ENCODE assay signal across 15 mouse cellular contexts in the genomic region with DNA sequence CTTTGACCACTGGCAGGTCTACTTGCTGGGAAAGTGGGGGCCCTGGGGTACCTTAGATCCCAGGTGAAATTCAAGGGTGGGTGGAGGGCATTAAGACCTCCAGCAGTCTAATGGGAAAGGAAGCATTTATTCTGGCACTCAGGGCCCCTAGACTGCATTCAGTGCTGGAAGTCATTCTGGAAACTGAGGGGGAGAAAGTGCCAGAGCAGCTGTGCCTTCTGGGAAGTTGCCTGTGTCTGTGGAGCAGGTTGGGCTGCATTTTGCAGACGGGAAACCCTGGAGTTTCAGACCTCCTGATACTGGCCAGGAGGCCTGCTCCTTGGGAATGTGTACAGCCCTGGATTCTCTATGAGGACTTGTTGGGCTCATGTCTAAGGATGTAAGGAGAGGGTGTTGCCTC.
DNase-seq lines count a peak whose midpoint lies in the region; ATAC-seq and TF ChIP-seq lines count a peak whose summit lies in the region.
"Had no signal": no experiment of that assay in that cellular context is flagged by ENCODE, and none has a peak within 500 bp of the region (broad histone marks: within the 10 kb centered on the region; RNA-seq: fewer than 3 reads in every experiment).

No protein-coding gene starts in this region.

- DNase-seq in forebrain, embryonic 10.5 days (ENCODE audit: extremely low spot score, low spot score) = no peak
- DNase-seq in forebrain, embryonic 11.5 days (ENCODE audit: low spot score) = no peak
- no peak for DNase-seq in left cerebral cortex, adult 2 months (ENCODE audit: extremely low spot score in 1 of 2, low spot score in 2 of 2)
- DNase-seq in left cerebral cortex, adult 18-20 months (ENCODE audit: low spot score in 2 of 2) = no peak
- DNase-seq in forebrain, postnatal 0 days = no peak
- no peak for DNase-seq in kidney, adult 18-20 months
- DNase-seq in urinary bladder, postnatal 36 days (ENCODE audit: low spot score in 2 of 2) = no peak
- DNase-seq: cerebellum, adult 2 months; right cerebral cortex, postnatal 4 days; thymus, adult 2 months had no signal

- ATAC-seq in forebrain, embryonic 11.5 days (replicated peaks; ENCODE audit: low FRiP score) = no peak
- ATAC-seq in forebrain, postnatal 0 days = no peak
- no peak for ATAC-seq in neural tube, embryonic 14.5 days (ENCODE audit: low read depth)

- H3K4me2 ChIP-seq in forebrain, embryonic 11.5 days (ENCODE audit: low read depth, low read length, severe bottlenecking) = no peak overlapping the region
- H3K4me2 ChIP-seq in forebrain, postnatal 0 days (ENCODE audit: low read depth) = no peak overlapping the region
- no peak overlapping the region for H3K4me2 ChIP-seq in neural tube, embryonic 14.5 days (ENCODE audit: low read depth, low read length)
- H3K4me2 ChIP-seq: heart, embryonic 11.5 days had no signal

- peaks cover 4% of the 10 kb centered on the region; the same call in 1 of the 2 replicates for H3K4me1 ChIP-seq in forebrain, embryonic 10.5 days
- no peaks in the 10 kb centered on the region for H3K4me1 ChIP-seq in forebrain, embryonic 11.5 days (replicated peaks; ENCODE audit: control insufficient read depth, insufficient read depth, low read length)
- H3K4me1 ChIP-seq in forebrain, postnatal 0 days (ENCODE audit: insufficient read depth) = peaks cover 6% of the 10 kb centered on the region; the same call in 1 of the 2 replicates
- H3K4me1 ChIP-seq in neural tube, embryonic 14.5 days (ENCODE audit: control insufficient read depth, insufficient read depth, low read length) = peaks cover 42% of the 10 kb centered on the region

- intact Hi-C loops in left cerebral cortex, adult 2 months (cut with DNase I) = no loop called here

- TF ChIP-seq CTCF in left cerebral cortex, adult 2 months (IDR thresholded peaks at IDR 0.05) = no peak
- TF ChIP-seq CTCF in forebrain, postnatal 0 days (IDR thresholded peaks at IDR 0.05; ENCODE audit: low read depth) = no peak

- no peak overlapping the region for H3K9ac ChIP-seq in forebrain, embryonic 11.5 days (ENCODE audit: low read length)
- 0 out of 2 replicates have a peak overlapping the region, but pooled peaks have one; percentile 1 for H3K9ac ChIP-seq in forebrain, postnatal 0 days
- no peak overlapping the region for H3K9ac ChIP-seq in neural tube, embryonic 14.5 days (replicated peaks; ENCODE audit: low read depth, low read length)
- H3K9ac ChIP-seq: liver, embryonic 14.5 days had no signal

- peak overlapping the region; percentile 62; the same call in 1 of the 2 replicates for H3K27ac ChIP-seq in forebrain, embryonic 10.5 days
- no peak overlapping the region for H3K27ac ChIP-seq in forebrain, embryonic 11.5 days (ENCODE audit: low read depth, low read length)
- H3K27ac ChIP-seq in left cerebral cortex, adult 2 months = peak overlapping the region; percentile 40
- no peak overlapping the region for H3K27ac ChIP-seq in forebrain, postnatal 0 days (ENCODE audit: low read depth, low read length)
- peak overlapping the region; percentile 58 for H3K27ac ChIP-seq in neural tube, embryonic 14.5 days (ENCODE audit: low read depth, low read length)
- H3K27ac ChIP-seq: kidney, postnatal 0 days; liver, embryonic 14.5 days had no signal

- no peaks in the 10 kb centered on the region for H3K27me3 ChIP-seq in forebrain, embryonic 10.5 days (ENCODE audit: poor library complexity, severe bottlenecking)
- H3K27me3 ChIP-seq in forebrain, embryonic 11.5 days (ENCODE audit: control insufficient read depth, insufficient read depth, low read length) = no peaks in the 10 kb centered on the region
- no peaks in the 10 kb centered on the region for H3K27me3 ChIP-seq in forebrain, postnatal 0 days (ENCODE audit: insufficient read depth, low read length)
- no peaks in the 10 kb centered on the region for H3K27me3 ChIP-seq in neural tube, embryonic 14.5 days (ENCODE audit: control insufficient read depth, insufficient read depth, low read length)
- H3K27me3 ChIP-seq: CH12.LX had no signal

- no peaks in the 10 kb centered on the region for H3K9me3 ChIP-seq in forebrain, embryonic 10.5 days
- no peaks in the 10 kb centered on the region for H3K9me3 ChIP-seq in forebrain, embryonic 11.5 days (ENCODE audit: control insufficient read depth, low read length)
- no peaks in the 10 kb centered on the region for H3K9me3 ChIP-seq in forebrain, postnatal 0 days (ENCODE audit: low read length)
- H3K9me3 ChIP-seq in neural tube, embryonic 14.5 days (ENCODE audit: control insufficient read depth, low read length) = no peaks in the 10 kb centered on the region

- H3K36me3 ChIP-seq in forebrain, embryonic 10.5 days (replicated peaks) = peaks cover 8% of the 10 kb centered on the region; the same call in 1 of the 2 replicates
- no peaks in the 10 kb centered on the region for H3K36me3 ChIP-seq in forebrain, embryonic 11.5 days (ENCODE audit: control insufficient read depth, insufficient read depth, low read length)
- H3K36me3 ChIP-seq in forebrain, postnatal 0 days (ENCODE audit: insufficient read depth) = peaks cover 16% of the 10 kb centered on the region
- H3K36me3 ChIP-seq in neural tube, embryonic 14.5 days (ENCODE audit: control insufficient read depth, insufficient read depth, low read length) = no peaks in the 10 kb centered on the region

- no peak overlapping the region for H3K4me3 ChIP-seq in forebrain, embryonic 10.5 days
- no peak overlapping the region for H3K4me3 ChIP-seq in forebrain, embryonic 11.5 days (ENCODE audit: low read depth, low read length)
- no peak overlapping the region for H3K4me3 ChIP-seq in left cerebral cortex, adult 2 months
- no peak overlapping the region for H3K4me3 ChIP-seq in forebrain, postnatal 0 days (ENCODE audit: low read depth, low read length)
- H3K4me3 ChIP-seq in neural tube, embryonic 14.5 days (ENCODE audit: low read depth, low read length) = no peak overlapping the region

- WGBS in forebrain, embryonic 10.5 days = 71% methylated on average over 1 of the region's 1 CpGs
- WGBS in forebrain, embryonic 11.5 days = 100% methylated on average over 1 of the region's 1 CpGs
- WGBS in forebrain, postnatal 0 days = 50% methylated on average over 1 of the region's 1 CpGs
- 55% methylated on average over 1 of the region's 1 CpGs for WGBS in neural tube, embryonic 14.5 days

Comparison
In these comparisons a context has a peak if more than half of its experiments do, and no peak if none do; other contexts are left out.
1. H3K27ac ChIP-seq: peak in forebrain, embryonic 10.5 days (single experiment), left cerebral cortex, adult 2 months (single experiment) and neural tube, embryonic 14.5 days (single experiment); none in forebrain, embryonic 11.5 days (single experiment) and forebrain, postnatal 0 days (single experiment).